Mouse (Mus musculus): ENCODE results near the gene Galnt18. TPM values are rescaled to one million over a fixed set of nuclear protein-coding genes. Genes with fewer than 3 reads are reported as not detected.

The Galnt18 gene
- total RNA-seq, 1 experiment, result 0.89 TPM

GRCm38 (mm10) chr7:111452000-111452399 is 327.8 kb downstream of the Galnt18 start:
- Histone ChIP-seq H3K4me1 (ENCODE audit: control insufficient read depth in 2 of 2, insufficient read depth in 2 of 2, low read length in 2 of 2, poor library complexity in 1 of 2) (no peaks in the 10 kb centered on the region), H3K27ac (ENCODE audit: insufficient read depth, low read depth, low read length, poor library complexity, severe bottlenecking) (no peak overlapping the region), H3K36me3 (ENCODE audit: control insufficient read depth, insufficient read depth, low read length, poor library complexity, severe bottlenecking) (no peaks in the 10 kb centered on the region), H3K9me3 (ENCODE audit: control insufficient read depth, insufficient read depth, low read depth, low read length) (no peaks in the 10 kb centered on the region), H3K9ac (ENCODE audit: insufficient read depth, low read depth, low read length, poor library complexity, severe bottlenecking) (no peak overlapping the region), H3K4me3 (ENCODE audit: insufficient read depth in 1 of 2, low read depth in 1 of 2, low read length in 2 of 2, poor library complexity in 1 of 2, severe bottlenecking in 1 of 2) (no peak overlapping the region)
- no peak for DNase-seq (ENCODE audit: low read depth, low spot score)
- in situ Hi-C loops (cut with MboI; ENCODE audit: low sequenced_read_pairs in 2 of 2, unreplicated experiment in 2 of 2), result no loop called here
- TF ChIP-seq ZC3H11A (IDR thresholded peaks at IDR 0.05; ENCODE audit: borderline replicate concordance, low read depth, low read length) (no peak), CHD2 (IDR thresholded peaks at IDR 0.05; ENCODE audit: low read depth, low read length) (no peak), HCFC1 (IDR thresholded peaks at IDR 0.05; ENCODE audit: borderline replicate concordance, insufficient read depth, low read length) (no peak)

- Histone ChIP-seq H3K9ac (ENCODE audit: insufficient read depth, low read depth, low read length, poor library complexity, severe bottlenecking) (no peak overlapping the region), H3K4me3 (ENCODE audit: insufficient read depth in 1 of 2, low read depth in 1 of 2, low read length in 2 of 2, poor library complexity in 1 of 2, severe bottlenecking in 1 of 2) (no peak overlapping the region), H3K27ac (ENCODE audit: insufficient read depth, low read depth, low read length, poor library complexity, severe bottlenecking) (no peak overlapping the region), H3K36me3 (ENCODE audit: control insufficient read depth, insufficient read depth, low read length, poor library complexity, severe bottlenecking) (no peaks in the 10 kb centered on the region), H3K4me1 (ENCODE audit: control insufficient read depth in 2 of 2, insufficient read depth in 2 of 2, low read length in 2 of 2, poor library complexity in 1 of 2) (no peaks in the 10 kb centered on the region), H3K9me3 (ENCODE audit: control insufficient read depth, insufficient read depth, low read depth, low read length) (no peaks in the 10 kb centered on the region)
- in situ Hi-C loops (cut with MboI; ENCODE audit: low sequenced_read_pairs in 2 of 2, unreplicated experiment in 2 of 2), result no loop called here
- no peak for TF ChIP-seq CHD2 (IDR thresholded peaks at IDR 0.05; ENCODE audit: low read depth, low read length)
- no peak for TF ChIP-seq ZNF384 (IDR thresholded peaks at IDR 0.05; ENCODE audit: low read depth, low read length)
- TF ChIP-seq ZC3H11A (IDR thresholded peaks at IDR 0.05; ENCODE audit: borderline replicate concordance, low read depth, low read length), result no peak
- no peak for TF ChIP-seq HCFC1 (IDR thresholded peaks at IDR 0.05; ENCODE audit: borderline replicate concordance, insufficient read depth, low read length)
- peak; percentile 85 for TF ChIP-seq MAFK (IDR thresholded peaks at IDR 0.05; ENCODE audit: insufficient read depth, low read depth, low read length)
- DNase-seq (ENCODE audit: low read depth, low spot score), result no peak
These were observed 329.3 kb downstream of the Galnt18 start for GRCm38 (mm10) chr7:111450286-111451095.

- no peaks in the 10 kb centered on the region for H3K36me3 ChIP-seq (ENCODE audit: control insufficient read depth, insufficient read depth, low read length, poor library complexity, severe bottlenecking)
- H3K27ac ChIP-seq (ENCODE audit: insufficient read depth, low read depth, low read length, poor library complexity, severe bottlenecking), result no peak overlapping the region
- H3K9ac ChIP-seq (ENCODE audit: insufficient read depth, low read depth, low read length, poor library complexity, severe bottlenecking), result no peak overlapping the region
- H3K4me3 ChIP-seq (ENCODE audit: insufficient read depth in 1 of 2, low read depth in 1 of 2, low read length in 2 of 2, poor library complexity in 1 of 2, severe bottlenecking in 1 of 2), result no peak overlapping the region
- TF ChIP-seq HCFC1 (IDR thresholded peaks at IDR 0.05; ENCODE audit: borderline replicate concordance, insufficient read depth, low read length), result no peak
- H3K4me1 ChIP-seq (ENCODE audit: control insufficient read depth in 2 of 2, insufficient read depth in 2 of 2, low read length in 2 of 2, poor library complexity in 1 of 2), result no peaks in the 10 kb centered on the region
- DNase-seq (ENCODE audit: low read depth, low spot score), result no peak
- in situ Hi-C loops (cut with MboI; ENCODE audit: low sequenced_read_pairs in 2 of 2, unreplicated experiment in 2 of 2), result no loop called here
- H3K9me3 ChIP-seq (ENCODE audit: control insufficient read depth, insufficient read depth, low read depth, low read length), result no peaks in the 10 kb centered on the region
These were observed 346.6 kb downstream of the Galnt18 start for GRCm38 (mm10) chr7:111433173-111433572.

GRCm38 (mm10) chr7:111427392-111427791 is 352.4 kb downstream of the Galnt18 start:
- no peak for DNase-seq (ENCODE audit: low read depth, low spot score)
- Histone ChIP-seq H3K9me3 (ENCODE audit: control insufficient read depth, insufficient read depth, low read depth, low read length) (no peaks in the 10 kb centered on the region), H3K9ac (ENCODE audit: insufficient read depth, low read depth, low read length, poor library complexity, severe bottlenecking) (no peak overlapping the region), H3K27ac (ENCODE audit: insufficient read depth, low read depth, low read length, poor library complexity, severe bottlenecking) (no peak overlapping the region), H3K4me1 (ENCODE audit: control insufficient read depth in 2 of 2, insufficient read depth in 2 of 2, low read length in 2 of 2, poor library complexity in 1 of 2) (no peaks in the 10 kb centered on the region), H3K4me3 (ENCODE audit: insufficient read depth in 1 of 2, low read depth in 1 of 2, low read length in 2 of 2, poor library complexity in 1 of 2, severe bottlenecking in 1 of 2) (no peak overlapping the region), H3K36me3 (ENCODE audit: control insufficient read depth, insufficient read depth, low read length, poor library complexity, severe bottlenecking) (no peaks in the 10 kb centered on the region)
- in situ Hi-C loops (cut with MboI; ENCODE audit: low sequenced_read_pairs in 2 of 2, unreplicated experiment in 2 of 2), result no loop called here
- TF ChIP-seq CHD2 (IDR thresholded peaks at IDR 0.05; ENCODE audit: low read depth, low read length), result no peak
- TF ChIP-seq HCFC1 (IDR thresholded peaks at IDR 0.05; ENCODE audit: borderline replicate concordance, insufficient read depth, low read length), result no peak

Other genes starting within 250 kb of the Galnt18 start
- 25.3 and 45.6 TPM in 2 replicates for gene Usp47, start 243.5 kb upstream of the Galnt18 start, total RNA-seq (2012; rRNA removed)

Measured in ES-E14 (cell line).